Mouse (Mus musculus): Measurements from ENCODE around the gene Bcl2l1. TPM values are rescaled to one million over a fixed set of nuclear protein-coding genes. Genes with fewer than 3 reads are reported as not detected.

The Bcl2l1 gene
- polyA plus RNA-seq, 1 experiment = 57.4 TPM

DNA sequence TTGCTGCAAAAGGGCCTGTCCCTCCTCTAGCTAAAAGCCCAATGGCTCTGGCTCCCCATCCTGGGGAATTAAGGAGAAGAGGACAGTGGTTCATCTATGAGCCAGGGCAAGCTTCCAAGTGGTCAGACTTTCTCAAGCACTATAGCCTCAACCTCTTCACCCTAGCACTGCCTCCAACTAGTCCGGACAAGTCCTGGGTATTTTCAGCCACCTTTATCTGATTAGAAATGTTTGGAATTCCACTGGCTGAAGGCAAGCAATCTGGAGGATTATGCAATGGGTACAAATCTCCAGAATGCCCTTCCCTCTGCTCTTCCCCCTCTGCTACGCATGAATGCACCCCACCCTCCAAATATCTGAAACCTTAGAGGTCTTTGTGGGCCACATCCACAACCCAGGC lies 39.1 kb downstream of the Bcl2l1 start:
- no peaks in the 10 kb centered on the region for H3K27me3 ChIP-seq (ENCODE audit: control insufficient read depth, insufficient read depth, low read length)
- no peaks in the 10 kb centered on the region for H3K36me3 ChIP-seq (ENCODE audit: control insufficient read depth, insufficient read depth, low read length)
- H3K4me3 ChIP-seq (ENCODE audit: extremely low read depth, insufficient read depth, insufficient read length) = no peak overlapping the region
- TF ChIP-seq CTCF (IDR thresholded peaks at IDR 0.05; ENCODE audit: extremely low read depth, insufficient read depth, insufficient read length, insufficient replicate concordance) = no peak
- TF ChIP-seq POLR2A (IDR thresholded peaks at IDR 0.05; ENCODE audit: low read depth, low read length) = no peak
- WGBS = 89% methylated on average over 2 of the region's 2 CpGs
- DNase-seq (ENCODE audit: low read depth in 1 of 2, low spot score in 2 of 2) = no peak
- peaks cover 39% of the 10 kb centered on the region for H3K4me1 ChIP-seq (ENCODE audit: control insufficient read depth, insufficient read depth, insufficient read length)
- H3K27ac ChIP-seq (ENCODE audit: insufficient read depth, low read length) = no peak overlapping the region

- WGBS = 5% methylated on average over 4 of the region's 4 CpGs
- Histone ChIP-seq H3K36me3 (ENCODE audit: control insufficient read depth, insufficient read depth, low read length) (no peaks in the 10 kb centered on the region), H3K27ac (ENCODE audit: insufficient read depth, low read length) (peak overlapping the region; percentile 82), H3K27me3 (ENCODE audit: control insufficient read depth, insufficient read depth, low read length) (no peaks in the 10 kb centered on the region), H3K4me3 (ENCODE audit: extremely low read depth, insufficient read depth, insufficient read length) (no peak overlapping the region), H3K4me1 (ENCODE audit: control insufficient read depth, insufficient read depth, insufficient read length) (peaks cover 39% of the 10 kb centered on the region)
- DNase-seq (ENCODE audit: low read depth in 1 of 2, low spot score in 2 of 2) = peak in 1 of 2 experiments; percentile 27
- no peak for TF ChIP-seq CTCF (IDR thresholded peaks at IDR 0.05; ENCODE audit: extremely low read depth, insufficient read depth, insufficient read length, insufficient replicate concordance)
- no peak for TF ChIP-seq POLR2A (IDR thresholded peaks at IDR 0.05; ENCODE audit: low read depth, low read length)
These were observed 41.9 kb downstream of the Bcl2l1 start for GRCm38 (mm10) chr2:152789591-152789999.

DNA sequence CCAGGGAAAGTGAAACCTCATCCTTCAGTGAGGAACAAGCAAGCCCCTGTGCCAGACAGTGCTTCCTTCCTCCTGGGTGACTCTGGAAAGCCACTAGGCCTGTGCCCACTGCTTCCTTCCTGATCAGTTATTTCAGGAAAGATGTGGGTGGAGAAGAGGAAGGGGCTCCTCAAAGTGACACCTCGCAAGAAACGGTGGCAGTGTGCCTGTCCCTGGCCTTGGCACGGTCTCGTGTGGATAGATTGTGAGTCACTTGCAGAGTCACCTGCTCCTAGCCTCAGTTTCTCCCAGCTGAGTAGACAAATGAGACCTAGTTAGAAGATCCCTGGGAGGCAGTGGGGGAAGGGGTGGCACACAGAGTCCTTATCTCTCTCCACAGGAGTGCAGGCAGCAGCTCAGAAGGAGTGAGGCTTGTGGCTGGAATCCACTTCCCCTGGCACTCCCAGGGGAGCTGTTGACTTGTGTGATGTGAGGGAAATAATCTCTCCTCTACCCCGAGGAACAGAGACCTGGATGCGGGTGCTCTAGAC lies 42.6 kb downstream of the Bcl2l1 start:
- Histone ChIP-seq H3K4me1 (ENCODE audit: control insufficient read depth, insufficient read depth, insufficient read length) (peaks cover 34% of the 10 kb centered on the region), H3K4me3 (ENCODE audit: extremely low read depth, insufficient read depth, insufficient read length) (no peak overlapping the region), H3K27ac (ENCODE audit: insufficient read depth, low read length) (peak overlapping the region; percentile 82), H3K27me3 (ENCODE audit: control insufficient read depth, insufficient read depth, low read length) (no peaks in the 10 kb centered on the region), H3K36me3 (ENCODE audit: control insufficient read depth, insufficient read depth, low read length) (no peaks in the 10 kb centered on the region)
- 4% methylated on average over 6 of the region's 6 CpGs for WGBS
- DNase-seq (ENCODE audit: low read depth in 1 of 2, low spot score in 2 of 2) = no peak
- TF ChIP-seq CTCF (IDR thresholded peaks at IDR 0.05; ENCODE audit: extremely low read depth, insufficient read depth, insufficient read length, insufficient replicate concordance) (no peak), POLR2A (IDR thresholded peaks at IDR 0.05; ENCODE audit: low read depth, low read length) (no peak)

- TF ChIP-seq CTCF (IDR thresholded peaks at IDR 0.05; ENCODE audit: extremely low read depth, insufficient read depth, insufficient read length, insufficient replicate concordance) = no peak
- no peak for TF ChIP-seq POLR2A (IDR thresholded peaks at IDR 0.05; ENCODE audit: low read depth, low read length)
- Histone ChIP-seq H3K4me3 (ENCODE audit: extremely low read depth, insufficient read depth, insufficient read length) (no peak overlapping the region), H3K27ac (ENCODE audit: insufficient read depth, low read length) (no peak overlapping the region), H3K4me1 (ENCODE audit: control insufficient read depth, insufficient read depth, insufficient read length) (peaks cover 27% of the 10 kb centered on the region), H3K36me3 (ENCODE audit: control insufficient read depth, insufficient read depth, low read length) (no peaks in the 10 kb centered on the region), H3K27me3 (ENCODE audit: control insufficient read depth, insufficient read depth, low read length) (no peaks in the 10 kb centered on the region)
- no peak for DNase-seq (ENCODE audit: low read depth in 1 of 2, low spot score in 2 of 2)
- WGBS = 78% methylated on average over 6 of the region's 6 CpGs
These were observed 44.0 kb downstream of the Bcl2l1 start for GRCm38 (mm10) chr2:152787543-152787942.

DNA sequence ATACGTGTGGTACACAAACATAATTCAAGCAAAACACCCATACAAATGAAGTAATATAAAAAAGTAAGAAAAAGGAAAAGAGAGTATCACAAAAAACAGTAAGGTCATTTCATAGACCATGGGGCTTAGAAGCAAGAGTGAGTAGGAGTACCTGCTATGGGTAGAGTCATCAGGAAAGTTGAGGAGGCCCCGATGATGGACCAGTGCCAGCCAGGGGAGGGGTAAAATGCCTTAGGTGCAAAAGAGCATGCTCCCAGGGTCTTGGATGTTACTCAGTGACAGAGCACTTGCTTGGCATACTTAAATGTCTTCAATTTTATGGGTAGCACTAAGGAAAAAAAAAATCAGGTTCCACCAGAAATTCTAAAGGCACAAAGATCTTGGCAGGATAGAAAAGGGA lies 44.4 kb downstream of the Bcl2l1 start:
- Histone ChIP-seq H3K4me1 (ENCODE audit: control insufficient read depth, insufficient read depth, insufficient read length) (peaks cover 27% of the 10 kb centered on the region), H3K4me3 (ENCODE audit: extremely low read depth, insufficient read depth, insufficient read length) (no peak overlapping the region), H3K27me3 (ENCODE audit: control insufficient read depth, insufficient read depth, low read length) (no peaks in the 10 kb centered on the region), H3K27ac (ENCODE audit: insufficient read depth, low read length) (no peak overlapping the region), H3K36me3 (ENCODE audit: control insufficient read depth, insufficient read depth, low read length) (no peaks in the 10 kb centered on the region)
- DNase-seq (ENCODE audit: low read depth in 1 of 2, low spot score in 2 of 2) = no peak
- no peak for TF ChIP-seq CTCF (IDR thresholded peaks at IDR 0.05; ENCODE audit: extremely low read depth, insufficient read depth, insufficient read length, insufficient replicate concordance)
- no peak for TF ChIP-seq POLR2A (IDR thresholded peaks at IDR 0.05; ENCODE audit: low read depth, low read length)
- 83% methylated on average over 2 of the region's 2 CpGs for WGBS

- no peak overlapping the region for H3K4me3 ChIP-seq (ENCODE audit: extremely low read depth, insufficient read depth, insufficient read length)
- TF ChIP-seq POLR2A (IDR thresholded peaks at IDR 0.05; ENCODE audit: low read depth, low read length) (no peak), CTCF (IDR thresholded peaks at IDR 0.05; ENCODE audit: extremely low read depth, insufficient read depth, insufficient read length, insufficient replicate concordance) (no peak)
- no peak for DNase-seq (ENCODE audit: low read depth in 1 of 2, low spot score in 2 of 2)
- peaks cover 17% of the 10 kb centered on the region for H3K4me1 ChIP-seq (ENCODE audit: control insufficient read depth, insufficient read depth, insufficient read length)
- WGBS = 84% methylated on average over 18 of the region's 18 CpGs
- H3K27ac ChIP-seq (ENCODE audit: insufficient read depth, low read length) = peak overlapping the region; percentile 40; the same call in 1 of the 2 replicates
- H3K36me3 ChIP-seq (ENCODE audit: control insufficient read depth, insufficient read depth, low read length) = no peaks in the 10 kb centered on the region
- H3K27me3 ChIP-seq (ENCODE audit: control insufficient read depth, insufficient read depth, low read length) = no peaks in the 10 kb centered on the region
These were observed 45.8 kb downstream of the Bcl2l1 start for GRCm38 (mm10) chr2:152785446-152786350.

DNA sequence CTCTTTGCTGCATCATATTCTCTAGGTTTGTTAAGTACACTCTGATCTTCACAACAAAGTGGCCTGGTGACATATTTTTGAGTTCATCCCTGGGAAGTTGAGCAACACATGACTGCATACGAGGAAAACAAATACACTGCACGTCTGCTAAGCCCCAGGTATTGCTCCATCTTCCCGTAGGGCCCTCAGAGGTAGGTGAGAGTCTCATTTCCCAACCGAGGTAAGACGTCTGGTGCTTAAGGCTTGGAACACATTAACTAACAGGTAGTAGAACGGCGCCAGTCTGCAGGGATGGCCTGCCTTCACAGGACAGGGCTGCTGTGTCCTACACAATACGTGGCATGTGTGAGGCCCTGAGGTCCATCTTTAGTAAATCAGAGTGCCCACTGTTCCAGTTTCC lies 46.9 kb downstream of the Bcl2l1 start:
- no peak overlapping the region for H3K27ac ChIP-seq (ENCODE audit: insufficient read depth, low read length)
- H3K4me3 ChIP-seq (ENCODE audit: extremely low read depth, insufficient read depth, insufficient read length) = no peak overlapping the region
- no peaks in the 10 kb centered on the region for H3K27me3 ChIP-seq (ENCODE audit: control insufficient read depth, insufficient read depth, low read length)
- 89% methylated on average over 8 of the region's 8 CpGs for WGBS
- no peak for TF ChIP-seq POLR2A (IDR thresholded peaks at IDR 0.05; ENCODE audit: low read depth, low read length)
- no peak for TF ChIP-seq CTCF (IDR thresholded peaks at IDR 0.05; ENCODE audit: extremely low read depth, insufficient read depth, insufficient read length, insufficient replicate concordance)
- DNase-seq (ENCODE audit: low read depth in 1 of 2, low spot score in 2 of 2) = no peak
- peaks cover 13% of the 10 kb centered on the region for H3K4me1 ChIP-seq (ENCODE audit: control insufficient read depth, insufficient read depth, insufficient read length)
- H3K36me3 ChIP-seq (ENCODE audit: control insufficient read depth, insufficient read depth, low read length) = no peaks in the 10 kb centered on the region
